Mouse (Mus musculus) midbrain, embryonic 15.5 days (tissue): Measurements from ENCODE around the gene Ankrd60. TPM values are rescaled to one million over a fixed set of nuclear protein-coding genes. Genes with fewer than 3 reads are reported as not detected.

Experiments
- ATAC-seq: fragments of 200-750 bp; cut with Nextera tagmentation; replicated peaks from 2 replicates; pipeline ENCODE4 v1.8.0; 2017; ENCODE audit warnings: moderate TSS enrichment
- H3K27ac ChIP-seq: fragments of 300-500 bp; sonication (generic); 2 replicates; pipeline ENCODE4 v1.5.1; 2015; ENCODE audit warnings: mild to moderate bottlenecking, inconsistent platforms
- H3K27me3 ChIP-seq: fragments of 300-500 bp; sonication (generic); replicated peaks from 2 replicates; pipeline ENCODE4 v1.6.1; 2015; ENCODE audit warnings: inconsistent platforms
- H3K36me3 ChIP-seq: fragments of 300-500 bp; sonication (generic); replicated peaks from 2 replicates; pipeline ENCODE4 v1.6.1; 2015; ENCODE audit warnings: inconsistent platforms
- H3K4me1 ChIP-seq: fragments of 300-500 bp; sonication (generic); 2 replicates; pipeline ENCODE4 v1.6.1; 2015; ENCODE audit warnings: inconsistent platforms
- H3K4me2 ChIP-seq: fragments of 300-500 bp; sonication (generic); 2 replicates; pipeline ENCODE4 v1.6.1; 2015; ENCODE audit warnings: inconsistent platforms, mild to moderate bottlenecking, moderate library complexity
- H3K4me3 ChIP-seq: fragments of 300-500 bp; sonication (generic); 2 replicates; pipeline ENCODE4 v1.5.1; 2015; ENCODE audit warnings: mild to moderate bottlenecking, inconsistent platforms
- H3K9ac ChIP-seq: fragments of 300-500 bp; sonication (generic); 2 replicates; pipeline ENCODE4 v1.6.1; 2015; ENCODE audit warnings: mild to moderate bottlenecking, inconsistent platforms
- H3K9me3 ChIP-seq: fragments of 300-500 bp; sonication (generic); 2 replicates; pipeline ENCODE4 v1.6.1; 2016; ENCODE audit warnings: inconsistent platforms
- WGBS: fragments of 180-500 bp; shearing (Covaris S2); methylation state at CpG from one replicate; pipeline ENCODE4 v1.1.7; 2015; ENCODE audit warnings: mixed read lengths; 5-methylcytosine and 5-hydroxymethylcytosine counted together
- polyA plus RNA-seq: library from polyadenylated mRNA; unstranded; fragments of >200 nt; fragmentation: Nextera tagmentation; extraction: Ambion mirVana; gene quantifications from 2 replicates; pipeline ENCODE4 v1.2.1, GENCODE M21; 2015

Ankrd60 gene
- polyA plus RNA-seq, 1 experiment from 2014 or later = not detected

DNA sequence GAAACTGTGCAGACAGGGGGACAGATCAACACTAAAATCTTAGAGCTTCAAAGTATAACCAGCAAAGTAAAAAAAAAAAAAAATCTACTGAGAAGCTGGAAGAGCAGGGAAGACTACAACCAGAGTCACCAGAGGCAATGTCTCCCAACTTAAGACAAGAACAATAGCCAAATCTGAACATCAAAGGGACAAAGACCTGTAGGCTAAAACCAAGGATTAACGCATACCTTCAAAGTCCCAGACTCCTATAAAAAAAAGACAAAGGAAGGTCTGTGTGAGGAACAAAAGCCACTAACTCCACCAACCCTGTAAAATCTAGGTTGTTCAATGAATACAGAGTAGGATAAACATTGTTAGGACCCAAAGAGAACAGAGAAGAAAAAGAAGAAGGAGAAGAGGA is 23.7 kb upstream of the Ankrd60 start:
- Histone ChIP-seq H3K9ac (no peak overlapping the region), H3K9me3 (no peaks in the 10 kb centered on the region), H3K4me3 (no peak overlapping the region), H3K4me1 (peaks cover 20% of the 10 kb centered on the region; the same call in 1 of the 2 replicates), H3K27me3 (no peaks in the 10 kb centered on the region), H3K4me2 (no peak overlapping the region), H3K36me3 (no peaks in the 10 kb centered on the region), H3K27ac (no peak overlapping the region)
- 83% methylated on average over 1 of the region's 1 CpGs for WGBS
- no peak for ATAC-seq

DNA sequence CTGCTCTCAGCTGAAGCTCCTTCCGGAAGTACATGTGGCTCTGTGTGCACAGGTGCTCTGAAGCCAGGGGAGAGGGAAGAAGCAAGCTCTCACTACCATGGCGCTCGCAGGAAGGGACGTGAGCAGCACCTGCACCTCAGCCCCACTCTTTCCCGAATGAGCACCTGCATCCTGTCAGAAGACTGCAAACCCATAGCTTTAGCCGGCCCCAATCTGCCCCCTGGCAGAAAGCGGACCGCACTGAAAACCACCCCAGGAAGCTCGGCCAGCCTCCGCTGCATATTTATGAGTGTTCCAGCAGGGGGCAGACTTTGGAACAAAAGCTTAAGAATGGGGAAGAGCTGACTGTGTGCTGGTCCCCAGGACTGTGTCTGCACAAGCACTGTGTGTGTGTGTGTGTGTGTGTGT is 17.2 kb upstream of the Ankrd60 start:
- no peaks in the 10 kb centered on the region for H3K9me3 ChIP-seq
- H3K4me2 ChIP-seq = no peak overlapping the region
- no peaks in the 10 kb centered on the region for H3K36me3 ChIP-seq
- H3K27me3 ChIP-seq = no peaks in the 10 kb centered on the region
- 43% methylated on average over 10 of the region's 10 CpGs for WGBS
- H3K4me1 ChIP-seq = peaks cover 21% of the 10 kb centered on the region
- no peak for ATAC-seq
- H3K9ac ChIP-seq = no peak overlapping the region
- no peak overlapping the region for H3K4me3 ChIP-seq
- H3K27ac ChIP-seq = no peak overlapping the region

DNA sequence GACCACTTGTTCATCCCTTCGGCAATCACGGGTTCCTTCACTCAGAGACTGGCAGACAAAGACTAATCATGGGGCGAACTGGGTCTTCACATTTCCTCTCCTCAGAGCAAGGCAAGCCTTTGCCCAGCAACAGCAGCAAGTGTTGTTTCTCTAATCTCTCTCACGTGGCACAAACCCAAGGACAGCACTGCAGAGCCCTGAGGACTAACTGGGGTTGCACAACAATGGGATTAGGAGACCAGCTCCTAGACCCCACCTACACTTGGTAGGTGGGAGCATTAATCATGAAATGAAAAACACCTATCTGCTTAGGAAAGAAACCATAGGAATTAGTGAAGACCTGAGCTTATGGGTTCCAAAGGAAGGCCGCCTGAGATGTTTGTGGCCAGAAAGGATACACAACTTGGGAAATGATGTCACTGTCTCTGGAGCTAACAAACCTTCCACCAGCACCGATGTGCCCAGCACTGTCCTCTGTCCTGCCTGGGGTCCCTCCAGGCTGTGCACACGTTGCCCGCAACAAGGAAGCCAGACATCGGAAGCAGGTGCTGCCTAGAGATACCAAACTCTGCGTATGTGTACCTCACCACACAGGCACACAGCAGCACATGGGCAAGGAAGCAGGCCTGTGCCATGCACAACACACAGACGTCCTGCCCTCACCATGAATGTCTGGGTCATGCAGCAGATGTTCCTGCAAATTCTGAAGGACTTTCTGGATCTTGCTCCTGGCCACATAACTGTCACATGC is 16.3 kb upstream of the Ankrd60 start:
- no peaks in the 10 kb centered on the region for H3K9me3 ChIP-seq
- no peaks in the 10 kb centered on the region for H3K27me3 ChIP-seq
- no peak for ATAC-seq
- no peak overlapping the region for H3K27ac ChIP-seq
- no peaks in the 10 kb centered on the region for H3K36me3 ChIP-seq
- H3K4me2 ChIP-seq = no peak overlapping the region
- no peak overlapping the region for H3K9ac ChIP-seq
- H3K4me1 ChIP-seq = peaks cover 21% of the 10 kb centered on the region
- no peak overlapping the region for H3K4me3 ChIP-seq
- 56% methylated on average over 11 of the region's 11 CpGs for WGBS

DNA sequence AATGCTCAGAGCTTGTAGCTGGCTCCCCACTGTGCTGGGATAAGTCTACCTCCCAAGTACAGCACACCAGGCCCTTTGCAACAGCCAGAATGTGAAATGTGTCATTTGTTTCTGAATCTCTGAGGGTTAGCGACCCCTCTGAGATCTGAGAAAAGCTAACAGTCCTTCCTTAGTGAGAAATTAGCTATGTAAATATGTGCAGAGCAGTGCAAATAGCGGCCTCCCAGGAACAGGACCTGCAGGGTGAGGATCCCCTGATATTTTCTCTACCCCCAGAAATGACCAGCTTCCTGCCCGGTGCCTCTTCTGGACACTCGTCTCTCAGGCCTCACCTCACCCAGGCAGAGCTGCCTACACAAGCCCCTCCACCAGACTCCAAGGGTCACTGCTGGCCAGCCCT is 15.7 kb upstream of the Ankrd60 start:
- H3K27me3 ChIP-seq = no peaks in the 10 kb centered on the region
- no peak overlapping the region for H3K27ac ChIP-seq
- ATAC-seq = no peak
- H3K4me2 ChIP-seq = no peak overlapping the region
- H3K9me3 ChIP-seq = no peaks in the 10 kb centered on the region
- WGBS = 44% methylated on average over 4 of the region's 4 CpGs
- H3K36me3 ChIP-seq = no peaks in the 10 kb centered on the region
- no peak overlapping the region for H3K9ac ChIP-seq
- H3K4me1 ChIP-seq = peaks cover 17% of the 10 kb centered on the region
- H3K4me3 ChIP-seq = no peak overlapping the region

DNA sequence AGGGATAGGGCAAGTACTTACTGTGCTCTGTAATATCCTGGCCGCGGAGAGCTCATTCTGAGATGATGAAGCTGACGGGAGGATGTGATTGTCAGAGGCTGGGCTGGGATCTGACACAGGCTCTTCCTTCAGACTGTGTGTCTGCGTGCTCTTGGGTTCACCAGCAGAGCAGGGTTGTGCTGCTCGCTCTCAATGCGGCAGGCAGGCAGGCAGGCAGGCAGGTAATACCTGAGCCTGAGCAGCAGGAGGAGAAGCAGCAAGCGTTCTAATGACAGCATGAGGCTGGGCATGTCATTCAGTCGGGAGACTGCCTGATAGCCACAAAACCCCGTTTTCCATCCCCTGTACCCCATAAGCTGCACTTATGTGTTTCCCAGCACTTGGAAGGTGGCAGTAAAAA is 14.6 kb upstream of the Ankrd60 start:
- H3K9me3 ChIP-seq = no peaks in the 10 kb centered on the region
- H3K27me3 ChIP-seq = no peaks in the 10 kb centered on the region
- H3K4me2 ChIP-seq = no peak overlapping the region
- H3K4me3 ChIP-seq = no peak overlapping the region
- H3K9ac ChIP-seq = no peak overlapping the region
- H3K27ac ChIP-seq = no peak overlapping the region
- peak; percentile 49; the same call in 1 of the 2 replicates for ATAC-seq
- no peaks in the 10 kb centered on the region for H3K36me3 ChIP-seq
- H3K4me1 ChIP-seq = peaks cover 17% of the 10 kb centered on the region
- WGBS = 56% methylated on average over 9 of the region's 9 CpGs

DNA sequence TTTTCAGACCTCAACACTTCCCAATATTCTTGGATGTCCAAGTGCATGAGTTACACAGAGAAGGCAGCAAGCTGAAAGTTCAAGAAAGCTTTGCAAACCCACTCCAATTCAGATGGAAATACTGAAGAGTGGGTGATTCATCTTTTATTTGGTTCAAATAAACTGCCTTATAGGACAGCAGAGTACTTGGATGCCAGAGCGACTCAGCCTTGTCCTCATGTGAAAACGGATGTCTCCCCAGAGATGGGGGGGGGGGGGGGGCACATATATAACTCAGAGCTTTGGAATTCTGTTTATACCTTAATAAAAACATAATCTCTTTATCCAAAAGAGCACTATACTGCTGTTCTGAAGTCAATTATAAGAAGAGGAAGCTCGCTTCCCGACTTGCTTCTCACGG is 9.2 kb upstream of the Ankrd60 start:
- Histone ChIP-seq H3K9me3 (no peaks in the 10 kb centered on the region), H3K4me1 (peaks cover 9% of the 10 kb centered on the region), H3K36me3 (no peaks in the 10 kb centered on the region), H3K9ac (no peak overlapping the region), H3K27ac (no peak overlapping the region), H3K4me3 (no peak overlapping the region), H3K4me2 (no peak overlapping the region), H3K27me3 (peaks cover 14% of the 10 kb centered on the region)
- ATAC-seq = no peak
- WGBS = 85% methylated on average over 5 of the region's 5 CpGs

DNA sequence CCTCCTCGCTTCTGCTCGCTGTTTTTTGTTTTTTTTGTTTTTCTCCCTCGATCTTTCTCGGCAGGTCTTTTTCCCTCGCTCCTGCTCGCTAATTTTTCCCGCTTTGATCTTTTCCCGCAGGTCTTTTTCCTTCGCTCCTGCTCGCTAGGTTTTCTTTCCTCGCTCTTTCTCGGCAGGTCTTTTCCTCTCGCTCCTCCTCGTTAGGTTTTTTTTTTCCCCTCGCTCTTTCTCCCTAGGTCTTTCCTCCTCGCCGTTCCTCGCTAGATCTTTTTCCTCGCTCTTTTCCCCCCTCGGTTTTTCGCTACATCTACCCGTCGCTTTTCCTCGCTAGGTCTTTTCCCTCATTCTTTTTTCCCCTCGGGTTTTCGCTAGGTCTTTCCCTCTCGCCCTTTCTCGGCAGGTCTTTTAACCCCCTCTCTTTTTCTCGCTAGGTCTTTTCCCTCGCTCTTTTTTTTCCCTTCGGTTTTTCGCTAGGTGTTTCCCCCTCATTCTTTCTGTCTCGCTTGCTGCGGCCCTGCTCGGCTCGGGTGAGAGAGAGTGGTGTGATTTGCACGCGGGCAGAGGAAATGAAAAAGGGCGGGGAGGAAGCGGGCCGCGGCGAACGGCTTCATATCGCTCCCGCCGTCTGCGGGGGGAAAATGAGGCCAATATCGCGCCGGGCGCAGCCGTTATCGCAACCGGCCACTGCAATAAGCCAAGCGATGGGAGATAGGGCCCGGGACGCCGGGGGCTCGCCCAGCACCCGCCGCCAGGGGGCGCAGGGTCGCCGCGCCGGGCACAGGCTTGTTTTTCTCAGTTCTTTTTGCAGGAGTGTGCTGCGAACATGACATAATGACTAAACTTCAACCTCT is 8.2 kb upstream of the Ankrd60 start:
- ATAC-seq = 0 out of 2 replicates have a peak, but pooled peaks have one; percentile 40
- H3K27ac ChIP-seq = peak overlapping the region; percentile 58; the same call in 1 of the 2 replicates

DNA sequence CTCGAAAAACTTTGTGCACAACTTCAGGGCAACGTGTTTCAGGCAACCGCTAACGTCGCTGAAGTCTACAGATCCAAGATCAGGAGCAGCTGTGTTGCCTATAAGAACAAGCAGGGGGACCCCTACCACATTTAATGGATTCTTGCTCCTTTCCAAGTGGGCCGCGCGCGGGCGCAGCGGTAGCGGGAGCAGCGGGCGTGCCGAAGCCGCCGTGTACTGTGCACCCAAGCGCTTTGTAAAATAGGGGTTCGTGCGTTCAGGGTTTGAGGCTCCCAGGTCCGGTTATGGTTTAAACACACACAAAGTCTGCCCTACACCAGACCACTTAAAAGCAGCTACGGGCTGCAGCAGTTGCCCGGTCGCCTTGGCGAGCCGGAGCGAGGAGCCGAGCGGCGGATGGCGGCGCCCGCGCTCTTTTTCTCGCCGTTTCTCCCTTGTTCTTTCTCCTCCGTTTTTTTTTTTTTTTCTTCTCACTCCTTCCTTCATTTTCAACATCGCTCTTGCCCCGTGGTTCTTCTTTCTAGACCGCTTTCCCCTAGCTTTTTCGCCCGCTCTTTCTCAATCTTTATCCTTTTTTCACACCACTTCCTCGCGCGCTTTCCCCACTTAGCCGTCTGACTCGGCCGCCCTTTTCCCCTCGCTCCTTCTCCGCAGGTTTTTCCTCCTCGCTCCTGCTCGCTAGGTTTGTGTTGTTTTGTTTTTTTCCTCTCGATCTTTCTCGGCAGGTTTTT is 7.4 kb upstream of the Ankrd60 start:
- peaks cover 9% of the 10 kb centered on the region for H3K4me1 ChIP-seq
- H3K27ac ChIP-seq = peak overlapping the region; percentile 62
- H3K27me3 ChIP-seq = peaks cover 14% of the 10 kb centered on the region
- peak overlapping the region; percentile 84 for H3K4me2 ChIP-seq
- no peaks in the 10 kb centered on the region for H3K9me3 ChIP-seq
- H3K9ac ChIP-seq = peak overlapping the region; percentile 39
- peak overlapping the region; percentile 45 for H3K4me3 ChIP-seq
- no peaks in the 10 kb centered on the region for H3K36me3 ChIP-seq
- WGBS = under 1% methylated on average over 54 of the region's 54 CpGs
- ATAC-seq = peak; percentile 95

More for the DNA sequence above, 8.2 kb upstream of the Ankrd60 start:
- Histone ChIP-seq H3K4me2 (peak overlapping the region; percentile 84), H3K36me3 (no peaks in the 10 kb centered on the region), H3K27me3 (peaks cover 14% of the 10 kb centered on the region), H3K9ac (peak overlapping the region; percentile 39), H3K4me3 (peak overlapping the region; percentile 45), H3K4me1 (peaks cover 9% of the 10 kb centered on the region), H3K9me3 (no peaks in the 10 kb centered on the region)
- WGBS = 1% methylated on average over 68 of the region's 68 CpGs

DNA sequence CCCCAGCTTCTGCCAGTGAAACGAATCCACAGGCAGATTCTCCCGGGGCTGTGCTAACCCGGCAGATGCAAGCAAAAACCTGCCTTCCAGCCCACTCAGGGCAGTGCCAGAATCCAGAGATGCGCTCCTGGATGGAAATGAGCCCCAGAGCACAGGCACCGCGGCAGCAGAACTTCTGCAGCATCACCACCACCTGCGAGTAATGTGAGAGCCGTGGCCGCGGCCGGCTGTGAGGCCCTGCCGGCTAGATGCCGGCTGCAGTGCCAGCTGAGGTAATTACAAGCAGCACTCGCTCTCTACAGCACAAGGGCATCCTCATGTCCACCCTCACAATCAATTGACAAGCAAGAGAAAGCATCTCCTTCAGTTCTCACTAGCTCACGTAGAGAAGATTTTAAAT is 6.2 kb upstream of the Ankrd60 start:
- Histone ChIP-seq H3K36me3 (no peaks in the 10 kb centered on the region), H3K4me2 (no peak overlapping the region), H3K9me3 (no peaks in the 10 kb centered on the region), H3K4me3 (no peak overlapping the region), H3K9ac (no peak overlapping the region), H3K27me3 (peaks cover 17% of the 10 kb centered on the region), H3K4me1 (peaks cover 9% of the 10 kb centered on the region), H3K27ac (no peak overlapping the region)
- WGBS = 45% methylated on average over 15 of the region's 15 CpGs
- ATAC-seq = no peak

DNA sequence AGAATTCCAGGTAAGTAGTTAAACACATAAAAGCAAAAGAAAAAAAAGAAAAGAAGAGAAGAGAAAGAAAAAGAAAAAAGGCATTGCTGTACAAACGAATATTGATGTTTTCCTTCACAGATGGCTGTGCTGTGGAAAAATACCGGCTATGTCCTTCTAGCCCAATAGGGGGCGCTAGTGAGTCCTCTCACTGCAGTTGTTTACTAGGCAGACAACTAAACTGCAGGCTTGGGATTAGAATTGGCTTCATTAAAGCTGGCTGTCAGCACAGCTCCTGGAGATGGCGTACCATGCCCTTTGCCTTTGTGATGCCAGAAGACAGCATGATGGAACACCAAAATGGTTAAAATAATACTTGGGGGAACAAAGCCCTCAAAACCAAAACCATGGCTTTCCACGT is 5.3 kb upstream of the Ankrd60 start:
- Histone ChIP-seq H3K9me3 (no peaks in the 10 kb centered on the region), H3K9ac (no peak overlapping the region), H3K27ac (no peak overlapping the region), H3K36me3 (no peaks in the 10 kb centered on the region), H3K4me3 (no peak overlapping the region), H3K27me3 (peaks cover 17% of the 10 kb centered on the region), H3K4me1 (peaks cover 10% of the 10 kb centered on the region), H3K4me2 (no peak overlapping the region)
- WGBS = 40% methylated on average over 5 of the region's 5 CpGs
- no peak for ATAC-seq

DNA sequence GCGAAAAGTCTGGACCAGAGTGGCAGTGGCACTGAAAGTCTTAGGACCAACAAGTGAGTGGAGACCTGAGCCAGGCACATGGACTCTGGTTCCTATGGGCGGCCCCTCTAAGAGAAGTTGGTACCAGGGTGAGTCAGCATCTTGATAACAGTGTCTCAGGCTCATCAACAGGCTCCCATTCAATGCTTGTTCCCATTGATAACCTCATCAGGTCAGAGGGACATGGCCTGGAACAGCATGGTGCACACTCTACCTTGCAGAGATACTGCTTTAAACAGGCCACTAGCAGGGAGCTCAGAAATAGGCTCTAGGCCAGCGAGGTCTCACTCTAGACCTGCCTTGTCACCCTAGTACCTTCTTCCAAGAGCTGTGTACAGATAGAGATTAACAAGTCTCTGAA is 4.7 kb upstream of the Ankrd60 start:
- no peaks in the 10 kb centered on the region for H3K36me3 ChIP-seq
- H3K9ac ChIP-seq = no peak overlapping the region
- 94% methylated on average over 3 of the region's 3 CpGs for WGBS
- no peak for ATAC-seq
- H3K4me2 ChIP-seq = no peak overlapping the region
- peaks cover 14% of the 10 kb centered on the region for H3K4me1 ChIP-seq
- H3K27ac ChIP-seq = no peak overlapping the region
- H3K4me3 ChIP-seq = no peak overlapping the region
- no peaks in the 10 kb centered on the region for H3K9me3 ChIP-seq
- peaks cover 17% of the 10 kb centered on the region for H3K27me3 ChIP-seq

DNA sequence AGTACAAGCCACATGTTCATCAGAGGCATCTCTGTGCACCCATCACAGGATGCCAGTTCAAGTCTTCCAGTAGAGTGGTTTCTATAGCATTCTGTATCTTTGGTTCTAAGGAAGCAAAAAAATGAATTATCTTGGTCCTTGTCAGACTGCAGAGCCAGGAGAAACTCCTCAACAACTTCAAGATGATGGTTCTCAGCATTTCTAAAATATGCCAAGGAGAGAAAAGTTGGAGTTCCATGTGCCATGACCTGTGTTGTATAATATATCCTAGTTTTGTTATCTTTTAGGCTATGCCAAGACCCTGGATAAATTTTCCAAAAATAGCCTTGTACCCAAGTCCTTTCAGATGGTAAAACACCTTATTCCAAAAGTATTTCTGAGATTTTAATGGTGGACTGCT is 2.9 kb upstream of the Ankrd60 start:
- Histone ChIP-seq H3K9ac (no peak overlapping the region), H3K4me1 (peaks cover 10% of the 10 kb centered on the region), H3K27me3 (peaks cover 20% of the 10 kb centered on the region), H3K4me3 (no peak overlapping the region), H3K36me3 (no peaks in the 10 kb centered on the region), H3K9me3 (no peaks in the 10 kb centered on the region), H3K4me2 (no peak overlapping the region), H3K27ac (no peak overlapping the region)
- ATAC-seq = no peak
